Mouse (Mus musculus) liver, embryonic 14.5 days (tissue): Measurements from ENCODE around the gene Smtn.

Source experiments
- CTCF ChIP-seq: IDR thresholded peaks from 2 replicates; pipeline ENCODE4 v1.5.1; 2016; ENCODE audit warnings: antibody characterized with exemption, low read depth, control low read depth
- EP300 ChIP-seq: IDR thresholded peaks from 2 replicates; pipeline ENCODE4 v1.6.1; 2016; ENCODE audit warnings: antibody characterized with exemption, low read depth

DNA sequence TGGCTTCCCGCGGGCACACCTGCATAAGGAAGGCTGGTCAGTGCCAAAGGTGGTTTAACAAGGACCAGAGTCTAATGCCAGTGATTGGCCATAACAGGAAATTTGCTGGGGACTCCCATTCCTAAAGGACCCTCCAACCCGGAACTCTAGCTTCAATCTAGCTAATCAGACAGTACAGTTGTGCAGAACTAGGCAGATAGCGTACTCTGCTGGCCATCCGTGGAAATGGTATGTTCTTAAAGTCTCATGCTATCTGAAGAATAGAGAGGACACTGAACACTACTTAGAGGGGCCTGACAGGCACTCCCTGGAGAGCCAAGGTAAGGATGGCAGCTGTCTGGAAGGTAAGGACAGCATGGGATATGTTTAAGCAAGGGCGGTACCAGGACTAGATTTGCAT lies 8.8 kb downstream of the Smtn start:
- TF ChIP-seq CTCF (peak; percentile 30; the same call in 1 of the 2 replicates), EP300 (no peak)
